Mouse (Mus musculus) G1E-ER4 (cell line): Measurements from ENCODE around the gene Abhd2. TPM values are rescaled to one million over a fixed set of nuclear protein-coding genes. Genes with fewer than 3 reads are reported as not detected.

Source experiments
- GATA1 ChIP-seq: IDR thresholded peaks from one replicate; pipeline ENCODE4 v1.8.0; 2012; ENCODE audit warnings: low read length, inconsistent platforms
- polyA plus RNA-seq: library from polyadenylated mRNA; stranded (reverse); fragments of >175 nt; gene quantifications from 2 replicates; pipeline ENCODE4 v1.2.3, GENCODE M21; 2012

Gene Abhd2
- polyA plus RNA-seq, 1 experiment: 9.7 TPM

GRCm38 (mm10) chr7:79279376-79280029 lies 6.5 kb downstream of the Abhd2 start:
- TF ChIP-seq GATA1: no peak

- no peak for TF ChIP-seq GATA1
Observed at GRCm38 (mm10) chr7:79282883-79283670, 10.1 kb downstream of the Abhd2 start.

GRCm38 (mm10) chr7:79284160-79284888 lies 11.3 kb downstream of the Abhd2 start:
- TF ChIP-seq GATA1: no peak

- no peak for TF ChIP-seq GATA1
Observed at GRCm38 (mm10) chr7:79284889-79285280, 11.9 kb downstream of the Abhd2 start.

GRCm38 (mm10) chr7:79285408-79285807 lies 12.4 kb downstream of the Abhd2 start:
- TF ChIP-seq GATA1: no peak

GRCm38 (mm10) chr7:79287226-79287625 lies 14.2 kb downstream of the Abhd2 start:
- no peak for TF ChIP-seq GATA1

- TF ChIP-seq GATA1: no peak
Observed at GRCm38 (mm10) chr7:79287928-79288327, 14.9 kb downstream of the Abhd2 start.

- TF ChIP-seq GATA1: no peak
Observed at GRCm38 (mm10) chr7:79288422-79288821, 15.4 kb downstream of the Abhd2 start.

GRCm38 (mm10) chr7:79293605-79294232 lies 20.7 kb downstream of the Abhd2 start:
- TF ChIP-seq GATA1: no peak

GRCm38 (mm10) chr7:79294449-79294980 lies 21.5 kb downstream of the Abhd2 start:
- TF ChIP-seq GATA1: no peak

- TF ChIP-seq GATA1: no peak
Observed at GRCm38 (mm10) chr7:79295196-79295826, 22.3 kb downstream of the Abhd2 start.

- TF ChIP-seq GATA1: no peak
Observed at GRCm38 (mm10) chr7:79298681-79299080, 25.7 kb downstream of the Abhd2 start.

GRCm38 (mm10) chr7:79299548-79299947 lies 26.5 kb downstream of the Abhd2 start:
- TF ChIP-seq GATA1: no peak

GRCm38 (mm10) chr7:79300432-79301151 lies 27.6 kb downstream of the Abhd2 start:
- no peak for TF ChIP-seq GATA1
